20 mouse cellular contexts compared by ENCODE assay signal in genomic region chr12:32918683-32919082, GRCm38 (mm10).
"Had no signal": no experiment of that assay in that cellular context is flagged by ENCODE, and none has a peak within 500 bp of the region (broad histone marks: within the 10 kb centered on the region; RNA-seq: fewer than 3 reads in every experiment).

No protein-coding gene starts in this region.

- H3K9ac ChIP-seq: heart, embryonic 13.5 days; heart, embryonic 15.5 days; hindbrain, embryonic 13.5 days; hindbrain, embryonic 15.5 days; kidney, embryonic 15.5 days; limb, embryonic 13.5 days; limb, embryonic 15.5 days; liver, embryonic 13.5 days had no signal

- H3K4me1 ChIP-seq: heart, embryonic 13.5 days; heart, embryonic 15.5 days; hindbrain, embryonic 13.5 days; hindbrain, embryonic 15.5 days; kidney, embryonic 15.5 days; limb, embryonic 13.5 days; limb, embryonic 15.5 days; liver, embryonic 13.5 days had no signal

- ATAC-seq: hindbrain, postnatal 0 days; intestine, embryonic 16.5 days had no signal

- H3K27ac ChIP-seq: heart, embryonic 13.5 days; heart, embryonic 15.5 days; hindbrain, embryonic 13.5 days; hindbrain, embryonic 15.5 days; hindbrain, postnatal 0 days; kidney, embryonic 15.5 days; kidney, postnatal 0 days; limb, embryonic 13.5 days; limb, embryonic 15.5 days; liver, embryonic 13.5 days had no signal

- H3K4me2 ChIP-seq: heart, embryonic 11.5 days; heart, embryonic 13.5 days; heart, embryonic 15.5 days; hindbrain, embryonic 13.5 days; hindbrain, embryonic 15.5 days; kidney, embryonic 15.5 days; limb, embryonic 13.5 days; limb, embryonic 15.5 days; liver, embryonic 13.5 days had no signal

- H3K27me3 ChIP-seq: heart, embryonic 13.5 days; heart, embryonic 15.5 days; hindbrain, embryonic 13.5 days; hindbrain, embryonic 15.5 days; kidney, embryonic 15.5 days; limb, embryonic 13.5 days; limb, embryonic 15.5 days; liver, embryonic 13.5 days had no signal

- H3K4me3 ChIP-seq: heart, embryonic 13.5 days; heart, embryonic 15.5 days; hindbrain, embryonic 13.5 days; hindbrain, embryonic 15.5 days; kidney, embryonic 15.5 days; limb, embryonic 13.5 days; limb, embryonic 15.5 days; liver, embryonic 13.5 days had no signal

- H3K36me3 ChIP-seq: heart, embryonic 13.5 days; heart, embryonic 15.5 days; hindbrain, embryonic 13.5 days; hindbrain, embryonic 15.5 days; kidney, embryonic 15.5 days; limb, embryonic 13.5 days; limb, embryonic 15.5 days; liver, embryonic 13.5 days had no signal

- DNase-seq: gastrocnemius, postnatal 14 days; heart, adult 18-20 months; heart, postnatal 14 days; heart, postnatal 36 days; kidney, postnatal 14 days; layer of hippocampus, adult 9-11 months; layer of hippocampus, postnatal 36 days; left cerebral cortex, postnatal 4 days; liver, embryonic 13.5 days had no signal

- H3K9me3 ChIP-seq: heart, embryonic 13.5 days; heart, embryonic 15.5 days; hindbrain, embryonic 13.5 days; hindbrain, embryonic 15.5 days; kidney, embryonic 15.5 days; limb, embryonic 13.5 days; limb, embryonic 15.5 days; liver, embryonic 13.5 days had no signal
